Mouse (Mus musculus): ENCODE results near the gene Creb3l4. TPM values are rescaled to one million over a fixed set of nuclear protein-coding genes. Genes with fewer than 3 reads are reported as not detected.

The Creb3l4 gene
- polyA plus RNA-seq, 1 experiment from 2014 or later: 5.7 TPM

GRCm38 (mm10) chr3:90279216-90279615 is 35.9 kb upstream of the Creb3l4 start:
- no peak for ATAC-seq (ENCODE audit: low FRiP score, low TSS enrichment)
- Histone ChIP-seq H3K4me1 (ENCODE audit: control insufficient read depth, insufficient read depth, low read length) (no peaks in the 10 kb centered on the region), H3K36me3 (ENCODE audit: control insufficient read depth, insufficient read depth, low read length) (peaks cover 32% of the 10 kb centered on the region; the same call in 1 of the 2 replicates), H3K9me3 (ENCODE audit: control insufficient read depth, low read length) (no peaks in the 10 kb centered on the region), H3K4me2 (replicated peaks; ENCODE audit: low read depth, low read length) (no peak overlapping the region), H3K27me3 (ENCODE audit: control insufficient read depth, insufficient read depth, low read length) (no peaks in the 10 kb centered on the region), H3K27ac (ENCODE audit: low read depth, low read length) (no peak overlapping the region), H3K4me3 (ENCODE audit: low read length) (no peak overlapping the region), H3K9ac (ENCODE audit: low read depth, low read length) (no peak overlapping the region)
- 92% methylated on average over 9 of the region's 9 CpGs for WGBS

DNA sequence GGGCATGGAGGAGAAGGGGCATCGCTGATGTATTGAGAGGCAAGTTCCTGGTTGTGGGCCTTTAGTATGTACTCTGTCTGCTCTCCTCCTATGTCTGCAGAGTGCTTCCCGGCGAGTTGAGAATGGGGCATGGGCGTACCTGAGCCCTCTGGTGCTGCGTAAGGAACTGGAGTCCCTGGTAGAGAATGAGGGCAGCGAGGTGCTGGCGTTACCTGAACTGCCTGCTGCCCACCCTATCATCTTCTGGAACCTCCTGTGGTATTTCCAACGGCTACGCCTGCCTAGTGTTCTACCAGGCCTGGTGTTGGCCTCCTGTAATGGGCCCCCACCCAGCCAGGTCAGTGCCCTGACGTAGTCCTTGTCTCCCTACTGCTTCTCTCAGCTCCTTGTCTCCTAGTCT is 34.9 kb upstream of the Creb3l4 start:
- Histone ChIP-seq H3K27ac (ENCODE audit: low read depth, low read length) (no peak overlapping the region), H3K36me3 (ENCODE audit: control insufficient read depth, insufficient read depth, low read length) (peaks cover 42% of the 10 kb centered on the region), H3K4me2 (replicated peaks; ENCODE audit: low read depth, low read length) (no peak overlapping the region), H3K4me3 (ENCODE audit: low read length) (no peak overlapping the region), H3K4me1 (ENCODE audit: control insufficient read depth, insufficient read depth, low read length) (no peaks in the 10 kb centered on the region), H3K27me3 (ENCODE audit: control insufficient read depth, insufficient read depth, low read length) (no peaks in the 10 kb centered on the region), H3K9me3 (ENCODE audit: control insufficient read depth, low read length) (no peaks in the 10 kb centered on the region), H3K9ac (ENCODE audit: low read depth, low read length) (no peak overlapping the region)
- no peak for ATAC-seq (ENCODE audit: low FRiP score, low TSS enrichment)
- 97% methylated on average over 10 of the region's 10 CpGs for WGBS

DNA sequence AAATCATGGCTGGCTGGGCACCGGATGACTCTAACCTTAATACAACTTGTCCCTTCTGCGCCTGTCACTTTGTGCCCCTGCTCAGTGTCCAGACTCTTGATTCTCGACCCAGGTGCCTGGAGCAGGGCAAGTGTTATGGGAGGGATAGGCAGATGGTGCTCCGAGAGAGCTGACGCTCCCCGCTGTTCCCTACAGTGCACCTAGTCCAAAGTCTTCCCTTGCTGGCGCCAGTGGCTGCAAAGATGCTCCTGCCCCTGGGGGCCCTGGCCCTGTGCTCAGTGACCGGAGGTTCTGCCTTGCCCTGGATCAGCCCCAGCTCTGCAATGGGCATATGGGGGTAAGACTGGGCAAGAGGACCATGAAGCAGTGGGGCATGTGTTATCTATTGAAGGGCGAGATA is 34.5 kb upstream of the Creb3l4 start:
- Histone ChIP-seq H3K4me1 (ENCODE audit: control insufficient read depth, insufficient read depth, low read length) (no peaks in the 10 kb centered on the region), H3K9me3 (ENCODE audit: control insufficient read depth, low read length) (no peaks in the 10 kb centered on the region), H3K27me3 (ENCODE audit: control insufficient read depth, insufficient read depth, low read length) (no peaks in the 10 kb centered on the region), H3K27ac (ENCODE audit: low read depth, low read length) (no peak overlapping the region), H3K9ac (ENCODE audit: low read depth, low read length) (no peak overlapping the region), H3K4me2 (replicated peaks; ENCODE audit: low read depth, low read length) (no peak overlapping the region), H3K36me3 (ENCODE audit: control insufficient read depth, insufficient read depth, low read length) (peaks cover 44% of the 10 kb centered on the region), H3K4me3 (ENCODE audit: low read length) (no peak overlapping the region)
- no peak for ATAC-seq (ENCODE audit: low FRiP score, low TSS enrichment)
- 92% methylated on average over 9 of the region's 9 CpGs for WGBS

DNA sequence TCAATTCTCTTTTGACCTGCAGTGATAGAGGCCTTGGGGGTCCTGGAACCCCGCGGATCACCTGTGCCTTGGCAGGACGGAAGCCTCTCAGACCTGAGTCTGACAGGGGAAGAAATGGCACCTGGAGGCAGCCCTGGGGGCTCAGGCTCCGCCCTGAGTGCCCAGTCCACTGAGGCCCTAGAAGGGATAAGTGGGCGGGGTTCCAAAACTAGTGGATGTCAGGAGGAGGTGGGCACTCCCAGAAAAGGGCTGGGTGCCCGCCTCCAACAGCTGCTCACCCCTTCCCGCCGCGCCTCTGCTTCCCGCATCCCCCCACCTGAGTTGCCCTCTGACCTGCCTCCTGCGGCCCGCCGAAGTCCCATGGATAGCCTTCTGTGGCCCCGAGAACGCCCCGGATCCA is 33.5 kb upstream of the Creb3l4 start:
- 54% methylated on average over 16 of the region's 16 CpGs for WGBS
- Histone ChIP-seq H3K36me3 (ENCODE audit: control insufficient read depth, insufficient read depth, low read length) (peaks cover 46% of the 10 kb centered on the region), H3K27me3 (ENCODE audit: control insufficient read depth, insufficient read depth, low read length) (no peaks in the 10 kb centered on the region), H3K9ac (ENCODE audit: low read depth, low read length) (no peak overlapping the region), H3K4me1 (ENCODE audit: control insufficient read depth, insufficient read depth, low read length) (no peaks in the 10 kb centered on the region), H3K27ac (ENCODE audit: low read depth, low read length) (no peak overlapping the region), H3K4me2 (replicated peaks; ENCODE audit: low read depth, low read length) (no peak overlapping the region), H3K4me3 (ENCODE audit: low read length) (no peak overlapping the region), H3K9me3 (ENCODE audit: control insufficient read depth, low read length) (no peaks in the 10 kb centered on the region)
- no peak for ATAC-seq (ENCODE audit: low FRiP score, low TSS enrichment)

DNA sequence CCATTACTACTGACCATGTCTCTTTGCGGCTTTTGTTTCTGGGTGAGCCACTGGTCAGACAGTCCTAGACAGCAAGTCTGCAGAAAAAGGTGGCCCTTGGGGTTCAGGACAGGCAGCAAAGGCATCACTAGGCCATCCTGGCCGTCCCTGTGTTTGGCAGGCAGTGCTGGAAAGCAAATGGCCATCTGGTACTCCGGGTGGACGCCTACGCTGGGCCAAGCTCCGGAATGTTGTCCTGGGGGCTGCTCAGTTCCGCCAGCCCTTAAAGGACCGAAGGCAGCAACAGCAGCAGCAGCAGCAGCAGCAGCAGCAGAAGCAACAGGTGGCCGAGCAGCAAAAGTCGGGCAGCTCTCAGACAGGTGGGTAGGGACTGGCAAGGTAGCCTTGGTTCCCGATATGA is 32.0 kb upstream of the Creb3l4 start:
- no peaks in the 10 kb centered on the region for H3K27me3 ChIP-seq (ENCODE audit: control insufficient read depth, insufficient read depth, low read length)
- no peak overlapping the region for H3K9ac ChIP-seq (ENCODE audit: low read depth, low read length)
- ATAC-seq (ENCODE audit: low FRiP score, low TSS enrichment): no peak
- H3K36me3 ChIP-seq (ENCODE audit: control insufficient read depth, insufficient read depth, low read length): peaks cover 46% of the 10 kb centered on the region
- 89% methylated on average over 11 of the region's 11 CpGs for WGBS
- H3K4me3 ChIP-seq (ENCODE audit: low read length): no peak overlapping the region
- H3K4me1 ChIP-seq (ENCODE audit: control insufficient read depth, insufficient read depth, low read length): no peaks in the 10 kb centered on the region
- no peaks in the 10 kb centered on the region for H3K9me3 ChIP-seq (ENCODE audit: control insufficient read depth, low read length)
- no peak overlapping the region for H3K4me2 ChIP-seq (replicated peaks; ENCODE audit: low read depth, low read length)
- H3K27ac ChIP-seq (ENCODE audit: low read depth, low read length): no peak overlapping the region

- Histone ChIP-seq H3K9me3 (ENCODE audit: control insufficient read depth, low read length) (no peaks in the 10 kb centered on the region), H3K4me3 (ENCODE audit: low read length) (no peak overlapping the region), H3K4me1 (ENCODE audit: control insufficient read depth, insufficient read depth, low read length) (no peaks in the 10 kb centered on the region), H3K9ac (ENCODE audit: low read depth, low read length) (no peak overlapping the region), H3K27ac (ENCODE audit: low read depth, low read length) (no peak overlapping the region), H3K27me3 (ENCODE audit: control insufficient read depth, insufficient read depth, low read length) (no peaks in the 10 kb centered on the region), H3K4me2 (replicated peaks; ENCODE audit: low read depth, low read length) (no peak overlapping the region), H3K36me3 (ENCODE audit: control insufficient read depth, insufficient read depth, low read length) (peaks cover 31% of the 10 kb centered on the region)
- 94% methylated on average over 22 of the region's 22 CpGs for WGBS
- no peak for ATAC-seq (ENCODE audit: low FRiP score, low TSS enrichment)
These were observed 30.5 kb upstream of the Creb3l4 start for GRCm38 (mm10) chr3:90273855-90274254.

- Histone ChIP-seq H3K36me3 (ENCODE audit: control insufficient read depth, insufficient read depth, low read length) (peaks cover 20% of the 10 kb centered on the region), H3K9me3 (ENCODE audit: control insufficient read depth, low read length) (no peaks in the 10 kb centered on the region), H3K27ac (ENCODE audit: low read depth, low read length) (no peak overlapping the region), H3K4me1 (ENCODE audit: control insufficient read depth, insufficient read depth, low read length) (no peaks in the 10 kb centered on the region), H3K4me3 (ENCODE audit: low read length) (no peak overlapping the region), H3K27me3 (ENCODE audit: control insufficient read depth, insufficient read depth, low read length) (no peaks in the 10 kb centered on the region), H3K4me2 (replicated peaks; ENCODE audit: low read depth, low read length) (no peak overlapping the region), H3K9ac (ENCODE audit: low read depth, low read length) (no peak overlapping the region)
- ATAC-seq (ENCODE audit: low FRiP score, low TSS enrichment): no peak
- WGBS: 75% methylated on average over 9 of the region's 9 CpGs
These were observed 28.9 kb upstream of the Creb3l4 start for GRCm38 (mm10) chr3:90272170-90272569.

DNA sequence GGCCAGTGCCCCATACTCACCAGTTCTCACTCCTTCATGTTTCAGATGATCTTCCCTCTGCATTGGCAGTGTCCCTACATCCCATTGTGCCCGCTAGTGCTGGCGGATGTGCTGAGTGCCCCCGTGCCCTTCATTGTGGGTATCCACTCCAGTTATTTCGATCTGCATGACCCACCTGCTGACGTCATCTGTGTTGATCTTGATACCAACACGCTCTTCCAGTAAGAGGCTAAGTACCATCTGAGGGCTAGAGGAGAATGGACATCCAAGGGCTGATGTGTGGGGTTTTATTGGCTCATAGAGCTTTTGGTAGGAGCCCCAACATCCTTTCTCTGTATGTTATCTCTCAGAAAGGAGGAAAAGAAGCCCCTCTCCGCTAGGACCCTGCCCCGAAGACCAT is 27.5 kb upstream of the Creb3l4 start:
- no peak for ATAC-seq (ENCODE audit: low FRiP score, low TSS enrichment)
- H3K4me1 ChIP-seq (ENCODE audit: control insufficient read depth, insufficient read depth, low read length): peaks cover 9% of the 10 kb centered on the region; the same call in 1 of the 2 replicates
- WGBS: 93% methylated on average over 8 of the region's 8 CpGs
- no peak overlapping the region for H3K9ac ChIP-seq (ENCODE audit: low read depth, low read length)
- no peak overlapping the region for H3K4me2 ChIP-seq (replicated peaks; ENCODE audit: low read depth, low read length)
- no peak overlapping the region for H3K4me3 ChIP-seq (ENCODE audit: low read length)
- no peak overlapping the region for H3K27ac ChIP-seq (ENCODE audit: low read depth, low read length)
- no peaks in the 10 kb centered on the region for H3K9me3 ChIP-seq (ENCODE audit: control insufficient read depth, low read length)
- no peaks in the 10 kb centered on the region for H3K27me3 ChIP-seq (ENCODE audit: control insufficient read depth, insufficient read depth, low read length)
- peaks cover 20% of the 10 kb centered on the region for H3K36me3 ChIP-seq (ENCODE audit: control insufficient read depth, insufficient read depth, low read length)

GRCm38 (mm10) chr3:90268971-90269370 is 25.7 kb upstream of the Creb3l4 start:
- Histone ChIP-seq H3K27ac (ENCODE audit: low read depth, low read length) (no peak overlapping the region), H3K4me2 (replicated peaks; ENCODE audit: low read depth, low read length) (no peak overlapping the region), H3K4me3 (ENCODE audit: low read length) (no peak overlapping the region), H3K36me3 (ENCODE audit: control insufficient read depth, insufficient read depth, low read length) (peaks cover 18% of the 10 kb centered on the region), H3K9ac (ENCODE audit: low read depth, low read length) (no peak overlapping the region), H3K27me3 (ENCODE audit: control insufficient read depth, insufficient read depth, low read length) (no peaks in the 10 kb centered on the region), H3K9me3 (ENCODE audit: control insufficient read depth, low read length) (no peaks in the 10 kb centered on the region), H3K4me1 (ENCODE audit: control insufficient read depth, insufficient read depth, low read length) (peaks cover 9% of the 10 kb centered on the region; the same call in 1 of the 2 replicates)
- WGBS: 94% methylated on average over 16 of the region's 16 CpGs
- ATAC-seq (ENCODE audit: low FRiP score, low TSS enrichment): no peak
